Mouse (Mus musculus): ENCODE measurements around the gene P4hb. TPM values are rescaled to one million over a fixed set of nuclear protein-coding genes. Genes with fewer than 3 reads are reported as not detected.

Gene P4hb
- polyA plus RNA-seq, 1 experiment from 2014 or later = 635 TPM

GRCm38 (mm10) chr11:120548786-120549167, 24.3 kb downstream of the P4hb start:
- Histone ChIP-seq H3K9me3 (replicated peaks; ENCODE audit: low read length) (no peaks in the 10 kb centered on the region), H3K4me2 (ENCODE audit: low read length) (peak overlapping the region; percentile 80), H3K4me3 (replicated peaks; ENCODE audit: low read depth, low read length) (peak overlapping the region; percentile 87), H3K27me3 (ENCODE audit: insufficient read depth, low read length) (no peaks in the 10 kb centered on the region), H3K36me3 (ENCODE audit: insufficient read depth, low read length) (peaks cover 8% of the 10 kb centered on the region; the same call in 1 of the 2 replicates), H3K27ac (peak overlapping the region; percentile 98), H3K9ac (ENCODE audit: low read depth, low read length) (peak overlapping the region; percentile 98), H3K4me1 (replicated peaks; ENCODE audit: insufficient read depth, low read length) (peaks cover 17% of the 10 kb centered on the region)
- WGBS = 10% methylated on average over 7 of the region's 7 CpGs
- DNase-seq (ENCODE audit: low spot score) (no peak), ATAC-seq (replicated peaks; ENCODE audit: low FRiP score, low read depth) (no peak)
- TF ChIP-seq CTCF (IDR thresholded peaks at IDR 0.05; ENCODE audit: low read depth) = no peak

DNA sequence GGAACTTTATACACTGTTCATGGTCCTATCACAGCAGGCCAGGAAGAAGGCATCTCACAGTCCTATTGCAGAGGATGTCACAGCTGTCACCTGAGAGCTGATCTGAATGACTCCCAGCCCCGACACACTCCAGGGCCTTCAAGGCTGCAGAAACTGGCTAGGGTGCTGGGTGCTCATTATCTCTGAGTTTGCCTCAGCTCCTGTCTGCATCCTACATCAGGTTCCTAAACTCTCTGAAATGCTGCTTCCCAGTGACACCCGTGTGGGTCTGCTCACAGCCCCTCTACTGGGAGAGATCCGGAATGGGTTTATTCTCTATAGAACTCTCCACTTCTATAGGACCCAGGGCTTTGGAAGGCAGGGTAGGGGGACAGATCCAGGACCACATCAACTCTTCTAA, 24.8 kb downstream of the P4hb start:
- H3K4me1 ChIP-seq (replicated peaks; ENCODE audit: insufficient read depth, low read length) = peaks cover 17% of the 10 kb centered on the region
- no peak for ATAC-seq (replicated peaks; ENCODE audit: low FRiP score, low read depth)

GRCm38 (mm10) chr11:120547469-120547868, 25.6 kb downstream of the P4hb start:
- H3K27ac ChIP-seq = peak overlapping the region; percentile 15; the same call in 1 of the 2 replicates
- H3K9ac ChIP-seq (ENCODE audit: low read depth, low read length) = no peak overlapping the region
- peaks cover 17% of the 10 kb centered on the region for H3K4me1 ChIP-seq (replicated peaks; ENCODE audit: insufficient read depth, low read length)
- WGBS = 51% methylated on average over 2 of the region's 2 CpGs
- H3K9me3 ChIP-seq (replicated peaks; ENCODE audit: low read length) = no peaks in the 10 kb centered on the region
- DNase-seq (ENCODE audit: low spot score) (peak; percentile 71), ATAC-seq (replicated peaks; ENCODE audit: low FRiP score, low read depth) (no peak)
- H3K27me3 ChIP-seq (ENCODE audit: insufficient read depth, low read length) = no peaks in the 10 kb centered on the region
- H3K4me3 ChIP-seq (replicated peaks; ENCODE audit: low read depth, low read length) = no peak overlapping the region
- peak overlapping the region; percentile 2; the same call in 1 of the 2 replicates for H3K4me2 ChIP-seq (ENCODE audit: low read length)
- peak; percentile 48; the same call in 1 of the 2 replicates for TF ChIP-seq CTCF (IDR thresholded peaks at IDR 0.05; ENCODE audit: low read depth)
- peaks cover 21% of the 10 kb centered on the region for H3K36me3 ChIP-seq (ENCODE audit: insufficient read depth, low read length)

More for the DNA sequence above, 24.8 kb downstream of the P4hb start:
- H3K4me2 ChIP-seq (ENCODE audit: low read length) = peak overlapping the region; percentile 80
- no peak for DNase-seq (ENCODE audit: low spot score)
- H3K4me3 ChIP-seq (replicated peaks; ENCODE audit: low read depth, low read length) = no peak overlapping the region
- WGBS = 72% methylated on average over 3 of the region's 3 CpGs
- peaks cover 13% of the 10 kb centered on the region for H3K36me3 ChIP-seq (ENCODE audit: insufficient read depth, low read length)
- no peaks in the 10 kb centered on the region for H3K27me3 ChIP-seq (ENCODE audit: insufficient read depth, low read length)
- H3K9ac ChIP-seq (ENCODE audit: low read depth, low read length) = no peak overlapping the region
- no peaks in the 10 kb centered on the region for H3K9me3 ChIP-seq (replicated peaks; ENCODE audit: low read length)
- TF ChIP-seq CTCF (IDR thresholded peaks at IDR 0.05; ENCODE audit: low read depth) = no peak
- H3K27ac ChIP-seq = peak overlapping the region; percentile 15; the same call in 1 of the 2 replicates

- TF ChIP-seq CTCF (IDR thresholded peaks at IDR 0.05; ENCODE audit: low read depth) = no peak
- peaks cover 24% of the 10 kb centered on the region for H3K36me3 ChIP-seq (ENCODE audit: insufficient read depth, low read length)
- H3K4me3 ChIP-seq (replicated peaks; ENCODE audit: low read depth, low read length) = no peak overlapping the region
- H3K27ac ChIP-seq = no peak overlapping the region
- no peak overlapping the region for H3K9ac ChIP-seq (ENCODE audit: low read depth, low read length)
- DNase-seq (ENCODE audit: low spot score) (no peak), ATAC-seq (replicated peaks; ENCODE audit: low FRiP score, low read depth) (no peak)
- H3K4me2 ChIP-seq (ENCODE audit: low read length) = no peak overlapping the region
- WGBS = 95% methylated on average over 3 of the region's 3 CpGs
- no peaks in the 10 kb centered on the region for H3K27me3 ChIP-seq (ENCODE audit: insufficient read depth, low read length)
- H3K4me1 ChIP-seq (replicated peaks; ENCODE audit: insufficient read depth, low read length) = peaks cover 17% of the 10 kb centered on the region
- no peaks in the 10 kb centered on the region for H3K9me3 ChIP-seq (replicated peaks; ENCODE audit: low read length)
Observed at GRCm38 (mm10) chr11:120545964-120546363, 27.1 kb downstream of the P4hb start.

DNA sequence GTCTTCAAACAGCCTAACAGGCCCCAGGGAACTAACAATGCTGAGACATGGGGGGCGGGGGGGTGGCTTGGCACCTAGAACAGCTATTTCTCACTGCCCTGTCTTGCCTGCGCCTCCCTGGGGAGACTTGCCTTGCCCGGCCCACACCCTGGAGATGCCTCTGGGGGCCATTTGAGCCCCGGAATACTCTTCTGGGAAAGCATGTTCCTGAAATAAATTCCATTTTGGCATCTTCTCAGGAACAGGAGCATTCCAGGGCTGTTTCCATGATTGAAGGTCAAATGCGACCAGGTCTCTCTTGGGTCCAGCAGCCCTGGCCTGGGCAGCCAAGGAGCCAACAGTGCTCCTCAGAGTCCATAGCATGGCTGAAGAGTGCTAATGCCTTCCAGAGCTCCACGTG, 30.7 kb downstream of the P4hb start:
- WGBS = 83% methylated on average over 6 of the region's 6 CpGs
- H3K9me3 ChIP-seq (replicated peaks; ENCODE audit: low read length) = no peaks in the 10 kb centered on the region
- ATAC-seq (replicated peaks; ENCODE audit: low FRiP score, low read depth) (no peak), DNase-seq (ENCODE audit: low spot score) (no peak)
- H3K4me2 ChIP-seq (ENCODE audit: low read length) = no peak overlapping the region
- no peak overlapping the region for H3K9ac ChIP-seq (ENCODE audit: low read depth, low read length)
- H3K4me1 ChIP-seq (replicated peaks; ENCODE audit: insufficient read depth, low read length) = peaks cover 22% of the 10 kb centered on the region; the same call in 1 of the 2 replicates
- H3K27ac ChIP-seq = 0 out of 2 replicates have a peak overlapping the region, but pooled peaks have one; percentile 93
- no peak for TF ChIP-seq CTCF (IDR thresholded peaks at IDR 0.05; ENCODE audit: low read depth)
- no peak overlapping the region for H3K4me3 ChIP-seq (replicated peaks; ENCODE audit: low read depth, low read length)
- peaks cover 24% of the 10 kb centered on the region for H3K36me3 ChIP-seq (ENCODE audit: insufficient read depth, low read length)
- H3K27me3 ChIP-seq (ENCODE audit: insufficient read depth, low read length) = no peaks in the 10 kb centered on the region

DNA sequence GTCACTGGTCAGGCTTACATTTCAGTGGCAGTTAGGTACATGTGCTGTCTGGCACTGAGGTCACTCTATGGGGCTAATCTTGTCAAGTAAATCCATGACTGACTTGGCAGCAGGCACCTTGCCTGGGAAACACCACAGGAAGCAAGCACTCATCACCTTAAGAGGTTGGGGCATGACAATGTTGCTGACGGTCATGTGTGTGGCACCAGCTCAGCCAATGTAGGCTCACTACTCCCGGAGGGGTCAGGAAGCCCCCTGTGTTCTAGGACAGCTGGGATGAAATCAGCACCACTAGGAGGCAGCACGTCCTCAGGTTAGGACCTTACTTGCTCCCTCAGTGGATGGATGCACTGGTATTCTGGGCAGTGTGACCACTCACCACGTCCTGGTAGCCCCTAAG, 31.1 kb downstream of the P4hb start:
- Histone ChIP-seq H3K4me1 (replicated peaks; ENCODE audit: insufficient read depth, low read length) (peaks cover 22% of the 10 kb centered on the region; the same call in 1 of the 2 replicates), H3K27ac (peak overlapping the region; percentile 93), H3K9me3 (replicated peaks; ENCODE audit: low read length) (no peaks in the 10 kb centered on the region), H3K36me3 (ENCODE audit: insufficient read depth, low read length) (peaks cover 24% of the 10 kb centered on the region), H3K4me3 (replicated peaks; ENCODE audit: low read depth, low read length) (no peak overlapping the region), H3K27me3 (ENCODE audit: insufficient read depth, low read length) (no peaks in the 10 kb centered on the region), H3K4me2 (ENCODE audit: low read length) (no peak overlapping the region), H3K9ac (ENCODE audit: low read depth, low read length) (no peak overlapping the region)
- peak; percentile 61 for TF ChIP-seq CTCF (IDR thresholded peaks at IDR 0.05; ENCODE audit: low read depth)
- 53% methylated on average over 4 of the region's 4 CpGs for WGBS
- no peak for ATAC-seq (replicated peaks; ENCODE audit: low FRiP score, low read depth)
- DNase-seq (ENCODE audit: low spot score) = no peak
